Mouse (Mus musculus) frontal cortex, adult 2 months (tissue): ENCODE results near the gene Tjp1. TPM values are rescaled to one million over a fixed set of nuclear protein-coding genes. Genes with fewer than 3 reads are reported as not detected.
A peak's percentile ranks its signal among the peaks of the same experiment; 100 is the strongest.

ENCODE experiments used
- DNase-seq, 2 experiments: peaks; one replicate each; pipeline ENCODE4 v3.0.0; 2022; ENCODE audit warnings: low spot score in 1 of 2; ENCODE audit errors: extremely low spot score in 1 of 2
- polyA plus RNA-seq: library from polyadenylated mRNA; depleted of rRNA; stranded (reverse); fragments of >200 nt; gene quantifications from 2 replicates; pipeline ENCODE4 v1.2.3, GENCODE M21; 2012

Gene Tjp1
- polyA plus RNA-seq, 1 experiment, result 59.8 TPM

DNA sequence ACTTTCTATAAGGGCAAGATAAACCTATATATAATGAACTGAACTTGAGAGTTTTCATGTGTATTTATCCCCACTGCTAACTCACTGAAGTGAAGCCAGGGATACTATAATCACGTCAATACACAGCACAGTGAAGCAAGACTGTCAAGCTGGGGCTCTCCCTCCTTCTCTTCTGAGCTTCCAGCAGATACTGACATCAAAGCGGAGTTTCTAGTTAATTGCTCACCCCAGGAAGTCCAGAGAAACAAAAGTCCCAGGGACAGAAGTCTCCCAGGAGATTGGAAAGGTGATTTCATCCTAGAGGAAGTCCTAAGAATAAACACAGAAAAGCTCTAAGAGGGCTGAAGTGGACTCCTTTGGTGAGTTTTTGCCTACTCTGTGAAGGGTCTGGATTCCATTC is 132.9 kb downstream of the Tjp1 start:
- DNase-seq, result no peak

GRCm38 (mm10) chr7:65393704-65394452 is 133.7 kb downstream of the Tjp1 start:
- no peak for DNase-seq

DNA sequence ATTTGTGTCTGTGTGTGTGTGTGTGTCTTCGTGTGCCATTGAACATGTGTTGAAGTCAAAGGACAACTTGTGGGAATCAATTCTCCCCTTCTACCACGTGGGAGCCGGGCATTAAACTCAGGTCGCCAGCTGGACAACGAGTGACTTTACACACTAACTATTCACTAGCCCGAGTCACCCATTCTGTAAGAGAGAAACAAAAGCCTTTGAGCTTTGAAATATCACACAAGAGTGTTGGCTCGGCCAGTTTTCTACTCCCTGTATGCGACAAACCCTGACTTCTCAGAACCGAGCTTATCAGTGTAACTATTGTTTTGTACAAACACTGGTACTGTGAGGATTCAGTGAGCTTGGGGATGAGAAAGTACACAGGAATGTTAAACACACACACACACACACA is 134.6 kb downstream of the Tjp1 start:
- DNase-seq, result no peak

- no peak for DNase-seq
Observed at GRCm38 (mm10) chr7:65389539-65389938, 138.0 kb downstream of the Tjp1 start.

- DNase-seq, result peak in 1 of 2 experiments; percentile 52
Observed at GRCm38 (mm10) chr7:65388243-65389013, 139.2 kb downstream of the Tjp1 start.

GRCm38 (mm10) chr7:65387560-65388175 is 139.9 kb downstream of the Tjp1 start:
- DNase-seq, result no peak

- DNase-seq, result no peak
Observed at GRCm38 (mm10) chr7:65384775-65385174, 142.8 kb downstream of the Tjp1 start.

DNA sequence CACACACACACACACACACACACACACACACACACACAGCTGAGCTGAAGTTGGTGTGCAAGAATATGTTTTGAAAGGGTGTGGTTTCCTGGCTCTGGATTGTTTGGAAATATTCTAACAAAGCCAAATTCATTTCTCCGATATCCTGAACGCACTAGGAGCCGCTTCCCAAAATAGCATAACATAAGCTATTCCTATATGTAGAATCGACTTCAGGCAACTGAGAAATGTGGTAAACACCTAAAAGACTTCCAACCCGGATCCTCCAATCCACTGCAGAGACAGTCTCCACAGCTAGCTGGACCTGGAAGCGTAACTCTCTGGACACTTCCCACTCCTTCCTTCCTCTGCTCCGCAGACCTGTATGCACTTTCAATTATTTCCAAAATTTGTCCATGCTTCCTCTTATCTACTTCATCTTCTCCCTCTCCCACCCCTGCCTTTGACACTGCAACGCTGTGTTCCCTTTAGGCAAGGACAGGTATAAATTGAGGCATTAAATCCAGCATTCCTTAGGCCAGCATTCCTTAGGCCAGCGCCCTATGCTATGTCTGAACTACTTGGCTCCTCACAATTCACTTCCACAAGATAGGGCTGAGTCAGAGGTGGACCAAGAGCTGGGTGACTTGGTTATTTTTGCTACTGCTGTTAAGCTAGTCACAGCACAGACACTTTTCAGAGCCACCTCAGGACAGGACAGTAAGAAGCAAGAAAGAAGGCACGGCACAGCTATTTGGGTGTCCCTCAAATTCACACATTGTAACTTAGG is 144.9 kb downstream of the Tjp1 start:
- DNase-seq, result peak in 1 of 2 experiments; percentile 25

GRCm38 (mm10) chr7:65381896-65382295 is 145.7 kb downstream of the Tjp1 start:
- DNase-seq, result no peak

GRCm38 (mm10) chr7:65380716-65381115 is 146.9 kb downstream of the Tjp1 start:
- DNase-seq, result no peak

DNA sequence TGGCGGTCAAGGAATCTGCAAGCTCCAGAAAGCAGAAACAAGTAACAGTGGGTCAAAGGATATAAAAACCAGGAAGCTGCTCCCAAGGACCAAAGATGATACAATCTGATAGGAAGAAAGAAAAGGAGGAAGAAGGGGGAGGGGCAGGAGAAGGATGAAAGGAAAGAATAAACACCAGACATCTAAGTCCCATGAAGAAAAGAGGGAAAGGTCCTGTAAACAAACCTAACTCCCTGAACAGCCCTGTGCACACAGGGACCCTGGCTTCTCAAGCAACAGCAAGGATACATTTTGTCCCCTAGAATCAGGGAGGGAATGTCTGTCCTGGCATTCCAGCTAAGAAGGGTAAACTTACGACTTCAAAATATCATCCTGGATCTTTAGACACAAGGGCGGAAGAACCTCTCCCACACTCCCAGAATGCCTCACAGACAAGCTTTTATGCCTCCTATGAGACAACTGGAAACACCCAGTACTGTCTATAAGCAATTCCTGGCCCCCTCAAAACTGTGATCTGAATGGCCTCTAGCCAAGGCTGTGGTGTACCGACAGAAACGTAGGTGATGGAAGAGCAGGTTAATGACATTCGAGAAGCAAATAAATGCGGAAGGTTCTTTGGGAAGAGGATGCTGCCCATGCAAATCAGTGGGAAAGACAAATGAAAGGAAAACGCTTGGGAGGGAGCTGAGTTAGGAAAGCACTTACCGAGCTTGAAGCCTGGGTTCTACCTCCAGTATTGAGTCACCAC is 148.6 kb downstream of the Tjp1 start:
- no peak for DNase-seq

DNA sequence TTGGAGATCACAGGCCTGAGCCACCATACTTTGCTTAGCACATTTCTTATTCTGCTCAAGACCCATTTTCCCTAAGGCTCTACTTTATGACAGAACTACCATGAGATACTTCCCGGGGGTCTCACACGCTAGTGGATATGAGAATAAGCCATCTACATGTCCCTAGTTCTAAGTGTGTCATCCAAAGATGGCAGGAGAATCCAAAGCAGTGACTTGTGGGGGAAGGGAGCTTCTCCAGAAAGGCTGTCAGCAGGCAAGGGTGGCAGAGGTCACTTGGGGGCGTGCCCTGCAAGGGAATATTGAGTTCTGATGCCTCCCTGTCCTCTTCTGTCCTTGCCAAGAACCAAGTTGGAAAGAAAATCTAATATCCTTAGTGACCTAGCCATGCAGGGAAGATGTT is 150.1 kb downstream of the Tjp1 start:
- no peak for DNase-seq

GRCm38 (mm10) chr7:65375621-65376020 is 152.0 kb downstream of the Tjp1 start:
- no peak for DNase-seq

DNA sequence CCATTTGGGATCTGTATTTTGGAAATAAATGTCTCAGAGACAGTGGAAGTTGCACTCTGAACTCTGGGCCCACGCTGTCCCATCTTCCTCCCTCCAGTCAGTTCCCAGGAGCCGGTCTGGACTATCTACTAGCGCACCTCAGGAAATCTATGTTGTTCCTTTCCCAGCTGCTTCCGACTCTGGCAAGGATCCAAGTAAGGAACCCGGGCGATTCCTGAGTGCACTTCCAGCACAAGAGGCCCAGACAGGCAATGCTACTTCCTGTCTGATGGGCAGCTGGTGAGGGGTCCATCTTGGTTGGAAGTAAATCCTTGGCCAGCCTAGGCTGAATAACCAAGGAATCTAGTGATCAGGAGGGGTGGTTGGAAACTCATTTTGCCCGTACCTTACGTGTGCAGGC is 152.4 kb downstream of the Tjp1 start:
- DNase-seq, result no peak

DNA sequence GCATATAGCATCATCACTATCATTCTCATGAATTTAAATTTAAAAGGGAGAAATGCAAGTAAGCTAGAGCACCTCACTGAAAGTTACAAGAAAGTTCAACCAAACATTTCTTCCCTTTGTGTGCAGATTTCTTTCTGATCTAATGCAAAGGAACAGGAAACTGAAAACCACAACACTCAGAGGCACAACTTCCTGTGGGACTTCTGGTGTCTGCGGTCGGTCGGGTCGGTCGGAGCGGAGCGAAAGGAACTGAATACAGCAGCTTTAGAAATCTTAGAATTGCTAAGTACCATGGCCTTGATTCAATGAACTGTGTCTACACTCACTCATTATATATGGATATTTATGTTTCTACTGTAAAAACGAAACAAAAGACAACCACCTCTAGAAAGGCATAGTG is 154.2 kb downstream of the Tjp1 start:
- no peak for DNase-seq

DNA sequence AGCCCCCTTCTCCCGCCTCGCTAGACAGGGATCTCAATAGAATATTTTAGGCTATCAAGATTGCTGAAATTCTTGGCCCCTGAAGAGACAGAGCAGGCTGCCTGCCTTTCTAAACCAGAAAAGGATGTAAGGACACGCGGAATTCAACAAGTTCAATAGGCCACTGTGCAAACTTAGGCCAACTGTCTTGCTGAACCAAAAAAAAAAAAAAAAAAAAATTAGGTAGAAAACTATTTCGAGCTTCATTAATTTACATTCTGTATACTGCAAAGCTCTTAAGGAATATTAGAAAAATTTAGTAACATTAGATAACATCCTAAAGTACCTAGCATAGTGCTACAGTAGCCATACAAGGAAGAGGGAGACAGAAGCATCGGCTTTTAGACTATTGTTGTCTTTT is 155.8 kb downstream of the Tjp1 start:
- DNase-seq, result no peak

DNA sequence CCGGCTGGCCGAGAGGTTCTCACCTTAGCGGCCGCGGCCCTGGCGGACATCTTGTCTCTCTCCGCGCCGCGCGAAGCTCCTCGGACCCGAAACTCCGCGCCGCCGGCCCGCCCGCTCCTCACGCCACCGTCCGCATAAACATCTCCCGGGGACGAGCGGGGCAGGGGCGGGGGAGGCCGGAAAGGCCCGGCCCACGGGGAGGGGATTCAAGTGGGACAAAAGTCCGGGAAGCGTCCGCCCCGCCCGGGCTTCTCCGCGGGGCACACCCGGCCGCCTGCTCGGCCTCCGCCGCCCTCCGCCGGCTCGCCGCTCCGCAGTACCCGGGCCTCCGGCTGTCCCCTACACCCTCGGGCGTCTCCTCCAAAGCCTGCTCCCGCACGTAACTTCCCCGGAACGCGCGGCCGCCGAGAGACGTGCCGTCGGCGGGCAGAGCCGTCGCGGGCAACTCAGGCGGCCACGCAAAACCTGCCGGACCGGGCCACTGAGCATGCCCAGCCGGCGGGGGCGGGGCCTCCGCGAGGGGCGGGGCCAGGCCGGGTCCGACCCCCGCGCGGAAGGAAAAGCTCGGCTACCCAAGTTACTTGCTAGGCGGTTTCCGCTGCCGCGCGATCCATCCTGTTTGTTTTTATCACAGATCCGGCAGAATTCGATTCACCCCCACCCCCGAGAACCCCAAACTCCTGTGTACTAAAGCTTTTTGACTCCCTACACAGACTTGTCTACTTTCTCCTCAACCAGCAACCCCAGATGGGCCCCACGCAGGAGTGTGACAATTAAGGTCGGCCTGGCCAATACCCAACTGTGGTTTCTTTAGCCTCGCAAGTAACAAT is 156.6 kb downstream of the Tjp1 start:
- peak; percentile 72 to 90 for DNase-seq

DNA sequence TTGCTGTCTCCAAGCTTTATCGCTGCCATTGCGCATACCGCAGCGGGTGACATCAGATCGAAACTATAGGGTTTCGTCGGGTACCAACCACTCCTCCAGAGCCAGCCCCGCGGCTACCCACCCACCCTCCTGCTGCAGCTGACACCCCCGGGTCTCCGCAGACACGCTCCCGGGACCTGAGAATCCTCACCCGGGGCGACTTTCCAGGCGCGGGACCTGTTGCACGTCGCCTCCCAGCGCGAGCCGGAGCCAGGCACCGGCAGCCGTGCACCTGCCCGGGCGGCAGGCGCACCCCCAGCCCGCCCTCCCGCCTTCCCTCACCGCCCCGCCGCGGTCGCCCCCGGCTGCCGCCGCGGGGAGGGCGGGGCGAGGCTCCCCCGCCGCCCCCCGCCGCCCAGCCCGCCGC is 157.2 kb downstream of the Tjp1 start:
- peak in 1 of 2 experiments; percentile 27 for DNase-seq

- peak in 1 of 2 experiments; percentile 28 for DNase-seq
Observed at GRCm38 (mm10) chr7:65369101-65369500, 158.5 kb downstream of the Tjp1 start.
